Mouse (Mus musculus) CH12.LX (cell line): ENCODE measurements at regions not wholly inside any gene's neighbourhood (a gene's known extent, or its start where the extent isn't known, plus 50 kb on each side); places are given as distances from the start of the nearest gene placed in this dataset.

ENCODE experiments used
- CTCF ChIP-seq, 2 experiments: IDR thresholded peaks in 1 of 2; conservative IDR thresholded peaks in 1 of 2; 2 replicates each; pipeline ENCODE4 v1.5.1; 2011 to 2012; ENCODE audit warnings: low read depth in 2 of 2, low read length in 2 of 2, improper control_type of control experiment in 1 of 2, inconsistent platforms in 1 of 2, mild to moderate bottlenecking in 1 of 2, moderate library complexity in 1 of 2
- ELF1 ChIP-seq: IDR thresholded peaks from 2 replicates; pipeline ENCODE4 v1.6.1; 2014; ENCODE audit warnings: low read depth, mild to moderate bottlenecking, inconsistent platforms, low read length, improper control_type of control experiment
- EP300 ChIP-seq: IDR thresholded peaks from 2 replicates; pipeline ENCODE4 v1.6.1; 2011; ENCODE audit warnings: low read length, improper control_type of control experiment
- ETS1 ChIP-seq: conservative IDR thresholded peaks from 2 replicates; pipeline ENCODE4 v1.6.1; 2012; ENCODE audit warnings: low read depth, mild to moderate bottlenecking, inconsistent platforms, low read length, improper control_type of control experiment, moderate library complexity
- HCFC1 ChIP-seq: IDR thresholded peaks from 2 replicates; pipeline ENCODE4 v1.6.1; 2012; ENCODE audit warnings: low read depth, mild to moderate bottlenecking, inconsistent platforms, low read length, improper control_type of control experiment
- KAT2A ChIP-seq: IDR thresholded peaks from 2 replicates; pipeline ENCODE4 v1.6.1; 2012; ENCODE audit warnings: low read length, improper control_type of control experiment, inconsistent platforms; ENCODE audit not compliant: insufficient replicate concordance
- MAX ChIP-seq: IDR thresholded peaks from 2 replicates; pipeline ENCODE4 v1.6.1; 2011; ENCODE audit warnings: low read length, improper control_type of control experiment
- MEF2A ChIP-seq: IDR thresholded peaks from 2 replicates; pipeline ENCODE4 v1.6.1; 2014; ENCODE audit warnings: low read depth, mild to moderate bottlenecking, inconsistent platforms, low read length, improper control_type of control experiment, borderline replicate concordance
- MXI1 ChIP-seq: IDR thresholded peaks from 2 replicates; pipeline ENCODE4 v1.6.1; 2011; ENCODE audit warnings: mild to moderate bottlenecking, low read depth, low read length, improper control_type of control experiment
- POLR2A ChIP-seq: IDR thresholded peaks from 2 replicates; pipeline ENCODE4 v1.6.1; 2011; ENCODE audit warnings: low read depth, mild to moderate bottlenecking, improper control_type of control experiment, low read length
- POLR2AphosphoS2 ChIP-seq: IDR thresholded peaks from 2 replicates; pipeline ENCODE4 v1.6.1; 2011; ENCODE audit warnings: low read depth, low read length, improper control_type of control experiment
- TCF12 ChIP-seq: IDR thresholded peaks from 2 replicates; pipeline ENCODE4 v1.6.1; 2014; ENCODE audit warnings: low read depth, mild to moderate bottlenecking, inconsistent platforms, low read length, improper control_type of control experiment
- UBTF ChIP-seq: IDR thresholded peaks from 2 replicates; pipeline ENCODE4 v1.6.1; 2012; ENCODE audit warnings: low read depth, mild to moderate bottlenecking, inconsistent platforms, low read length, improper control_type of control experiment, moderate library complexity
- ZC3H11A ChIP-seq: IDR thresholded peaks from 2 replicates; pipeline ENCODE4 v1.6.1; 2012; ENCODE audit warnings: low read depth, mild to moderate bottlenecking, inconsistent platforms, low read length, improper control_type of control experiment

DNA sequence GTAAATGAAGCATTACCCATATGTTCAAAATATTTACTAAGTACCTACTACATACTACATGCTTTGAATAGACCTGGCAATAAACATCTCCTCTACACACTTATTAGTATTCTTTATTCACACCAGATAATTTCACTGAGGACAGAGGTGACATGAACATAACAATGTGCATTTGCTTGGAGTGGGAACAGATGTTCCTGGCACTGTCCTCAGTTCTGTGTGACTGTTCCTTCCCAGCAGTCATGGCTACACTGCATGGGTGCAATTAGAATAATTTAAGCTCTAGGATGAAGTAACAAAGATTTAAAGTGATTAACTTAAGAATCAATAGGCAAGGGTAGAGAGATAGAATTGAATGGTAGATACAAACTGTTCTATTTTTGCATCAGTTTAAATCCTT, 702.4 kb downstream of the Sorcs3 start:
- TF ChIP-seq POLR2A (no peak), CTCF (conservative IDR thresholded peaks at IDR 0.05 in 1 of 2, IDR thresholded peaks at IDR 0.05 in 1 of 2; ENCODE audit: low read depth in 2 of 2, low read length in 2 of 2) (no peak), HCFC1 (no peak), ELF1 (no peak), MEF2A (no peak), EP300 (no peak), POLR2AphosphoS2 (no peak), MAX (no peak), MXI1 (no peak), KAT2A (no peak), ZC3H11A (no peak), ETS1 (no peak), UBTF (no peak), TCF12 (no peak)
